Mouse (Mus musculus) olfactory bulb, adult 2 months (tissue): Measurements from ENCODE around the gene Gata5.

ENCODE experiments used
- CTCF ChIP-seq: fragments of 200-500 bp; IDR thresholded peaks from 2 replicates; pipeline ENCODE4 v1.5.1; 2012; ENCODE audit warnings: low read depth, mild to moderate bottlenecking, low read length, moderate library complexity; ENCODE audit not compliant: insufficient read depth
- POLR2A ChIP-seq: fragments of 200-500 bp; IDR thresholded peaks from 2 replicates; pipeline ENCODE4 v1.6.1; 2012; ENCODE audit warnings: mild to moderate bottlenecking, low read depth, low read length, moderate library complexity; ENCODE audit not compliant: insufficient read depth

DNA sequence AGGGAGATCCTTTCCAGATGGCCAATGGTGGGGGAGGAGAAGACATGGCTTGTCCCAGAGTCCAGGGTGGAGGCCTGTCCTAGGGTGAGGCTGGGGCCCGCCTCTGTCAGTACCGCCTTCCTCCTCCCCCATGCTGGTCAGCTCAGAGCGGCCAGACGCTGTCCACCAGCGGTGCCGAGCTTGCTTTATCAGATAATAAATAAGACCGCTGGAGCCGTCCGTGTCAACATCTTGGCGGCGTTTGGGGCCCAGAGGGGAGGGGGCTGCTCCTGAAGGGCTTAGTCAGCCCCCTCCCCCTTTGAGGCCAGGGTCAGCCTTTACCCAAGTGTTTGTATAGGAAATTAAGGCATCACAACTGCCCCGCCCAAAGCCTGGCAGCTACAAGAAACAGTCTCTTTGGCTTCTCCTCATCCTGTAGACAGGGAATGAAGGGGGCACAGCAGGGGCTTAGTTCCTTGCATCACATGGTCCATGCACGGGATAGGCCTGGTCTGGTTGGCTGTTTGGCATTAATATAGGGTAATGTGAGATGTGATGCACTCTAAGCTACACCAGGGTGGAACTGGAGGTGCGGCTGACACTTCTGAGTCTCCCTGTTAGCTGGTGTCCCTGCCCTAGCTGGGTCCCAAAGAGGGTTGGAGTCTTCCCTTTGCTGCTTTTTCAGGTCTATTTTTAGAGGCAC, 11.7 kb downstream of the Gata5 start:
- TF ChIP-seq POLR2A (no peak), CTCF (no peak)
